Mouse (Mus musculus): ENCODE results near the gene Sox30.
A peak's percentile ranks its signal among the peaks of the same experiment; 100 is the strongest.
"Not testable (repeated sequence)": the region's sequence is repeated elsewhere in the genome, so short reads cannot be mapped to it uniquely, and the experiment has no call there.

Sox30 gene

GRCm38 (mm10) chr11:46021850-46022249 is 41.7 kb downstream of the Sox30 start:
- DNase-seq, result no peak

- no peak for DNase-seq
Observed at GRCm38 (mm10) chr11:46022983-46023382, 42.9 kb downstream of the Sox30 start.

- no peak for DNase-seq
Observed at GRCm38 (mm10) chr11:46025962-46026392, 45.9 kb downstream of the Sox30 start.

- DNase-seq, result no peak
Observed at GRCm38 (mm10) chr11:46027952-46028814, 48.1 kb downstream of the Sox30 start.

GRCm38 (mm10) chr11:46029485-46029884 is 49.4 kb downstream of the Sox30 start:
- no peak for DNase-seq

DNA sequence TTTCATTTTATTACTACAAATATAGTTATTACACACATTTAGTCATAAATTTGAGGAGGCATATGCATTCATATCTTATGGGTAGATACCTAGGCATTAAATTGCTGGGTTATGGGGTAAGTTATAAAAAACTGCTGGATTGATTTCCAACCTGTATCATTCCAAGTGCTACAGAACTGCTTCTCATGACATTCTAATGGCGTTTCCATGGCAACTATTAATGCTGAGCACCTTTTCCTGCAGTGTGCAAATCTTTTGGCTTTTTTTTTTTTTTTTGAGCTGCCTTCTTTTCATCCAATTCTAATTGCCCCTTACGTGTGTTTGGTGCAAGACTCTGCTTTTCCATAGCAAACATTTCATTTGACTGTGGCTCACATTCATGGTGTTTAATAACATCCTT is 49.9 kb downstream of the Sox30 start:
- DNase-seq, result no peak

- no peak for DNase-seq
Observed at GRCm38 (mm10) chr11:46031470-46031869, 51.4 kb downstream of the Sox30 start.

DNA sequence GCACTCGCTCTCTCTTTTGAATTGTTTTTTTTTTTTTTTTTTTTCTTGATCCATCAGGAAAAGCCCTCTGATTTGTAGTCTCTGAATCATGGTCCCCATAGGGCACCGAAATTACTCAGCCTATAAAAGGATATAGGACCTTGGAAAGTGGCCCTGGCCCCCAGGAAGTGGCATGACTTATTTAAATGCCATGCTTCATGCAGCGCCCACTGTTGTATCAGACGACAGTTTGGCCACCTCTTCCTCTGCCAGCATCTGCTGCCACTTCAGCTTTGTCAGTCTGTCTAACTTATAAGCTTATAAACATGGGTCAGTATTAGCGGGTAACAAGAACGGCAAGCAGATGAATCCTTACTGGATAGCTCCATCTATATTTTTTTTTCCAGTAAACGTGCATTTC is 52.8 kb downstream of the Sox30 start:
- no peak for DNase-seq

DNA sequence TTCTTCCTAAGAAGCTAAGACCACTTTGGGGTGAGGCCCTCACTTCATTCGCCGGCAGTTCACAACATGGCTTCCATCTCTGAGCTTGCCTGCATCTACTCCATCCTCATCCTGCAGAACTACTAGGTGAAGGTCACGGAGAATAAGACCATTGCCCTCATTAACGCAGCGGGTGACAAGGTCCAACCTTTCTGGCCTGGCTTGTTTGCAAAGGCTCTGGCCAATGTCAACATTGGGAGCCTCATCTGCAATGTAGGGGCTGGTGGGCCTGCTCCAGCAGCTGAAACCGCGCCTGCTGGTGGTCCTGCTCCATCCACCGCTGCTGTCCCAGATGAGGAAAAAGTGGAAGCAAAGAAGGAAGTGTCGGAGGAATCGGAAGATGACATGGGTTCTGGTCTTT is 56.3 kb downstream of the Sox30 start:
- DNase-seq, result no peak

- no peak for DNase-seq
Observed at GRCm38 (mm10) chr11:46038901-46039300, 58.8 kb downstream of the Sox30 start.

- no peak for DNase-seq
Observed at GRCm38 (mm10) chr11:46039335-46039734, 59.2 kb downstream of the Sox30 start.

- DNase-seq, result no peak
Observed at GRCm38 (mm10) chr11:46040841-46041556, 60.9 kb downstream of the Sox30 start.

GRCm38 (mm10) chr11:46041607-46042267 is 61.6 kb downstream of the Sox30 start:
- DNase-seq, result no peak

DNA sequence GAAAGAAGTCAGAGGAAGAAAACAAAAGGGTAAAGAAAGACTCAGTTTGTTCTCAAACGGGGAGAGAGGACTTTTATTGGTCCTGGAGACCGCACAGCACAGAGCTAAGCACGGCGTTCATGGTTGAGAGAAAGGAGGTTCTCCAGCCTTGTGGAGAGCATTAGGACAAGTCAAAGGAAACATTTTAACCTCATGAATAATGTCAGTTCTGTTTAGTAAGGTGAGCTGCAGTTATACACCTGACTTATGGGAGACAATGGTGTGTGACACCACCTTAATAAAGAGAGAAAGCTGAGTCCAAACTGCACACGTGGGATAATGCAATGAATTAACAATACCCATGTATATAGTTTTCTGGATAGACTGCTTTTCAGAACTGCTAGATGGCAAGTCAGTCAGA is 64.7 kb downstream of the Sox30 start:
- DNase-seq, result no peak

DNA sequence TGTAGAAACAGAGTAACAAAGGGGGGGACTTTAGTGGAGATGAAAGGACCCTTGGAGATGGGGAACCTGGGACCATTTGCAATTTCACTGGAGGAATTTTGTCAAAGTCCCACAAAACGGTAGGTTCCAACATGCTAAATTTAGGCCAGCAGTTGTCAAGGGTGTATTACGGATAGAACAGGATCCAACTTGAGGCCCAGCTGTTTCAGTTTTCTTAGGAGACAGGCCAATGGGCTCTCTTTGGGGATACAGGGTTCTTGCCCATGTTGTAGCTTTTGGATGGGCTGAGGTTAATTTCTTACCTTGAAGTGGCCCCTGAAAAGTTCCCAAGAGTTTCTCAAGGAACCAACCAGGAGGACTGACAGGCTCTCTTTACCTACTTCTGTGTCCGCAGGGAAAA is 67.2 kb downstream of the Sox30 start:
- DNase-seq, result no peak

- peak; percentile 84 for DNase-seq
Observed at GRCm38 (mm10) chr11:46052105-46052659, 72.1 kb downstream of the Sox30 start, which contains the start of gene Gm12166. Gene Gm12166, minus strand, starts transcription at chr11:46052321.

DNA sequence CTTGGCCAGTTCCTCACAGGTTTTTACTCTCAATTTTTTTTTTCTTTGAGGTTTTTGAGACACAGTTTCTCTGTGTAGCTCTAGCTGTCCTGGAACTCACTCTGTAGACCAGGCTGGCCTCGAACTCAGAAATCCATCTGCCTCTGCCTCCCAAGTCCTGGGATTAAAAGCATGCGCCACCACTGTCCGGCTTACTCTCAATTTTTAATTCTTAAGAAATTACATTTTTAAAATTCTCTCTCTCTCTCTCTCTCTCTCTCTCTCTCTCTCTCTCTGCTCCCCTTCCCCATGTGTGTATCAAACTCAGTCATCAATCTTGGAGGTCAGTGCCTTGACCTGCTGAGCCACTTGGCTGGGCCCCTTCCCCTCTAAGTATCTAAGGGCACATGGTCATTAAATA is 73.3 kb downstream of the Sox30 start:
- not testable (repeated sequence) for DNase-seq

DNA sequence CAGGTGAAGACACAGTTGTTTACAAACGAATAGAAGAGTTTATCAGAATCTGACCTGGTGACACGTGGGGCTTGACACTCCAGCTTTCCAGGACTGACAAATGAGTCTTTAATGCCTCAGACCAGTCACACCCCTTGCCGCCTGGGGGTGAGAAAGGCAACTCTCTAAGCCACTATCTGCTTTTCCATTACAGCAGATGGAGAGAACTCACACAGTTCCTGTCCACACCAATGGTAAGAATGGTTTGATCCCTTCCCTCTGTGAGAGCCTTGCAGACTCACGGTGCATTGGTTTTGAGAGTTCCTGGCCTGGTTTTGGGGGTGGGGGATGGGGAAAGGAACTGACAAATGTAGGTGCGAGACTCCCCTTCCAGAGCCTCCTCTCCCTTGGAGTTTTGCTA is 74.2 kb downstream of the Sox30 start:
- no peak for DNase-seq

GRCm38 (mm10) chr11:46054911-46055895 is 75.1 kb downstream of the Sox30 start:
- no peak for DNase-seq

DNA sequence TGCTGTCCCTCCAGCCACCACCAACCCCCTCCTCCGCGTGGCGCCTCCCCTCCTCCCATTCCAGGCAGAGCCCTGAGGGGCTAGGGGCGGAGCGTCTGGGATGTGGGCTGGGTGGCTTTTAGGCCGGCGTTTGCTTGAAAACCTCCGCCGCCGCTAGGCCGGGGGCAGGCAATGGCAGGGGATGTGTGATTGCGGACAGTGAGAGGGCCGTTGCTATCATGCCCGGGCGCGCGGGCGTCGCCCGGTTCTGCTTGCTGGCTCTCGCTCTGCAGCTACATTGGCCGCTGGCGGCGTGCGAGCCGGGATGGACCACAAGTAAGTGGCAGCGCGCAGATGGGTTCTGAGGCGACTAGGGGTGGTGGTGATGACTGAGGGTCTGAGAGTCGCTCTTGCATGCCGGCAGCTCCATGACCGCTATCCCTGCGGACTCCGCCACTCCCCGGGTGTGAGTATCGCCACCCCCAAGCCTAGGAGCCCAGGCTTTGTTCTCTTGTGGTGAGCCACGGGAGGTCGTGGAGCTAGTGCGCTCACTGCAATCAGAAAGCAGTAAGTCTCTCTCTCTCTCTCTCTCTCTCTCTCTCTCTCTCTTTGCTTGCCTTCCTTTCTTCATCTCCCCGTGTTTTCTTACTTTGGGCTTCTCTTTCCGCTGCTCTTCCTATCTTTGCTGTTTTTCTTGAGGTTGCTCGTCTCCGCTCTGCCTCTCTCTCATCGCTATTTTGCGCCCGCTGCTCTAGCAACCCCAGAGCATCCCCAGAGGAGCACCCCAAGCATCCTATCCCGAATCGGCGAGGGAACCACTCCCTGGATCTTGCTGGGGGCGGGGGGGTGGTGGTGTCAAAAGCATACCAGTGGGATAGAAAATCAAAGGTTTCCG is 76.0 kb downstream of the Sox30 start, which contains the start of gene Adam19:
Gene Adam19, plus strand, starts transcription at position 97 of the 874 bp plus-strand sequence.
- DNase-seq, result peak; percentile 69
